Mouse (Mus musculus): Measurements from ENCODE around the gene Hist1h1c.

The Hist1h1c gene

DNA sequence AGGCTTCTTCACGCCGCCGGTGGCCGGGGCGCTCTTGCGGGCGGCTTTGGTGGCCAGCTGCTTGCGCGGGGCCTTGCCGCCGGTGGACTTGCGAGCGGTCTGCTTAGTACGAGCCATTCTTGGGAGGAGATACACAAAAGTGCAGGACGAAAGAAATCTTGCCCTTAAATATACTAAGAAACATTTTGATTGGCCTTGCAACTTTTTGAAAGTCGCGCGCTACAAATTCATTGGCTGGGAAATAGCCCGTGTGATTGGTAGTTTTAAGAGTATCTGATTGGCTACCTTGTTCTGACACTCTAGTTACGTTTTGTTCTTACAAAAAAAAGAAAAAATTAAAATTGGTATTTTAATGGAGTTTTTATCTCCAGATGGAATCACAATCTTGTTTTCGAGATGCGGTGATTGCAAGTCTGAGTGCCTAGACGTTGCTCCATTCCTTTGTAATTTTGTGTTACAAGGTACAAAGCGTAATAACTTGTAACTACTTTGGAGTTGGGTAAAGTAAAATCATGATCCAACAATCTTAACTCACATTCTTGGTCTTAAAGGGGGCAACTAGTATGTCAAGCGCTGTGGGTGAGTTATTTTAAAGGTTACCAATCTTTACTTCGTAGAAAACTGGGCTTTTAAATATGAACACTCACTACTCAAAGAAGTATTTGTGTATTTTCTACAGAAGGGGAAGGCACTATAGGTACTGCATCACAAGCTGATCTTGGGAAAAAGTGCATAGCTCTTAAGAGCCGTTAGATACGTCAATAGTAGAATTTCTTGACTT, 7.0 kb downstream of the Hist1h1c start, which contains the start of gene Hist1h3c:
Gene Hist1h3c (minus strand): TSS at position 222 of the 781 bp plus-strand sequence.
- DNase-seq (ENCODE audit: low spot score), result peak; percentile 80

DNA sequence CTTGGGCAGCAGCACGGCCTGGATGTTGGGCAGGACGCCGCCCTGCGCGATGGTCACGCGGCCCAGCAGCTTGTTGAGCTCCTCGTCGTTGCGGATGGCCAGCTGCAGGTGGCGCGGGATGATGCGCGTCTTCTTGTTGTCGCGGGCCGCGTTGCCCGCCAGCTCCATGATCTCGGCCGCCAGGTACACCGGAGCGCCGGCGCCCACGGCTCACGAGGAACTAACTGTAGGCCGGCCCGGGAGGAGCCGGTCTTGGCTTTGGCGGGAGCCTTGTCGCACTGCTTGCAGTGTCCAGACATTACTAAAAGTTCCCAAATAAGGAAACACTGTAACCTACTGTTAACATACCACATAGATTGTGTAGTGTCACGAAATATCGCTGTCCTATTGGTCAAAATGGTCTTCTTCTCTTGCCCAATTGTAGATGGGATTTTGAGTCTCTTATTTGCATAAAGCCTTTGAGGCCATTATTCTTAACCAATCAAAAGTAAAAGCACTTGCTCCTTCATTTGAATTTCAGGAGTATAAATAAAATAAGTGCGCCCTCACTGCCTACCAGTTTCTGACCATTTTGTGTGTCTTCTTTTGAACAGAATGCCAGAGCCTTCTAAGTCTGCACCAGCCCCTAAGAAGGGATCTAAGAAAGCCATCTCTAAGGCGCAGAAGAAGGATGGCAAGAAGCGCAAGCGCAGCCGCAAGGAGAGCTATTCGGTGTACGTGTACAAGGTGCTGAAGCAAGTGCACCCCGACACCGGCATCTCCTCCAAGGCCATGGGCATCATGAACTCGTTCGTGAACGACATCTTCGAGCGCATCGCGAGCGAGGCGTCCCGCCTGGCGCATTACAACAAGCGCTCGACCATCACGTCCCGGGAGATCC, 7.8 kb downstream of the Hist1h1c start, which contains the start of gene Hist1h2bb:
Gene Hist1h2bb (plus strand): TSS at position 534 of the 880 bp plus-strand sequence.
- peak; percentile 83 for DNase-seq (ENCODE audit: low spot score)

DNA sequence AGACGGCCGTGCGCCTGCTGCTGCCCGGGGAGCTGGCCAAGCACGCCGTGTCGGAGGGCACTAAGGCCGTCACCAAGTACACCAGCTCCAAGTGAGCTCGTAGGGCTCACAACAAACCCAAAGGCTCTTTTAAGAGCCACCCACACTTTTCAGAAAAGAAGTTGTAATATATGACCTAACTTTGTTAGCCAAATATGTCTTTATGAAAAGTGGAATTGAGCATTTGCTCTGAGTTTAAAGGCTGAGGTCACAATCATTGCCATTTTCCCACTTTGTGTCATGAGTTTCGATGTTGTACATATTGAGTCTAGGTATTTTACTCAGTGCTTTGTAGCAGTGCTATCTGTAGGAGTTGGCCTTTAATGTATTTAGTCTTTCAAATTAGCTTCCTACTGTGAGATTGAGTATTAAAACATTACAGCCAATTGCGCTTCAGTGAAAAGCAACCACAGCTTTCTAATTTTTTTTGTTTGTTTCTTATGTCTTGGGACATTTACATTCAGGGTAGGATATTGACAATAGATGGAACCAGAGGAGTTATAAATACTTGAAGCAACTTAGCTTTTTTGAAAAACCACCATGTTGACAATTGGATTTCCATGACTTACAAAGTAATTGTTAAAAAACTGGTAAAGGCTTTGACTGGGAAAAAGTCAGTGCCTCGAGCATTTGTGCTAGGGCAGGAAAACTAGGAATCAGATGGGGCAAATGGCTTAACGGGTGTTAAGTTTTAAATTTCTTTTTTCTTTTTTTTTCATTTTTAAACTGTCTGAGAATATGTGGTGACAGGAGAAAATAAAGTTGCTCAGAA, 8.7 kb downstream of the Hist1h1c start:
- DNase-seq (ENCODE audit: low spot score), result no peak

DNA sequence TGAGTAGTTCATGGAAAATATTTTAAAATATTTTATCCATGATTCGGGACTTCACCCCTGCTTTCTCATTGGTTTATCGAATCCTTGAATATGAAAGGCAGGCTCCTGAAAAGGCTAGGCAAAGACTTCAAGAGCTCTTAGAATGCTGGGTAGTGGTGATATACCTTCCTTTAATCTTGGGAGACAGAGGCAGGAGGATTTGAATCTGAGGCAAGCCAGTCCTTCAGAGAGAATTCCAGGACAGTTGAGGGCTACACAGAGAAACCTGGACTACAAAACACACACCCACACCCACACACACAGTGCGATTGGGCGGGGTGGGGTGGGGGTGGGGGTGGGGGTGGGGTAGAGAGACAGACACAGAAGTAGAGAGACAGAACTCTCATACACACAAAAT, 9.3 kb downstream of the Hist1h1c start:
- DNase-seq (ENCODE audit: low spot score), result no peak

DNA sequence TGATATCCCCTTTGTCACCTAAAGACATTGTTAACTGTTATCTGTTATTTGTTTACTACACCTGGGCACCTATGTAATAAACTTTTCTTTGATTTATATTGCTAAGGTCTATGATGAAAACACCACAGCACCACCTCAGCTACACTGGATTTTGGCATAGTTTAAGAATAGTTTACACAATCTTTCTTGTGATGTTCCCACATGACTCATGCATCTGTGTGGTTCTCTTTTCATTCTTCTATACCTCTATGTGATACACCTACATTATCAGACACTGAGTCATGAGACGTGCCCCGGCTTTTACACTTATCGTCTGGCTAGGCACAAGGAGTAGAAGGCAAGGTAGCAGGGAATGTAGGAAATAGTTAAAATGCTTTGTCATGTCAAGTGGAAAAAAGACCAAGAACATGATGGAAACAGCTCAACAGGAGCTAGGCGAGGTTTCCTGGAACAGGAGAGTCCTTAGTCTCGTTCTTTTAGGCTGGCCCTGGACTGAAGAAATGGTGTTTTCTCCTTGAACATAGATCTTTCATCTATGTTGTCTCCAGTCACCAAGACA, 11.0 kb downstream of the Hist1h1c start:
- no peak for DNase-seq (ENCODE audit: low spot score)

DNA sequence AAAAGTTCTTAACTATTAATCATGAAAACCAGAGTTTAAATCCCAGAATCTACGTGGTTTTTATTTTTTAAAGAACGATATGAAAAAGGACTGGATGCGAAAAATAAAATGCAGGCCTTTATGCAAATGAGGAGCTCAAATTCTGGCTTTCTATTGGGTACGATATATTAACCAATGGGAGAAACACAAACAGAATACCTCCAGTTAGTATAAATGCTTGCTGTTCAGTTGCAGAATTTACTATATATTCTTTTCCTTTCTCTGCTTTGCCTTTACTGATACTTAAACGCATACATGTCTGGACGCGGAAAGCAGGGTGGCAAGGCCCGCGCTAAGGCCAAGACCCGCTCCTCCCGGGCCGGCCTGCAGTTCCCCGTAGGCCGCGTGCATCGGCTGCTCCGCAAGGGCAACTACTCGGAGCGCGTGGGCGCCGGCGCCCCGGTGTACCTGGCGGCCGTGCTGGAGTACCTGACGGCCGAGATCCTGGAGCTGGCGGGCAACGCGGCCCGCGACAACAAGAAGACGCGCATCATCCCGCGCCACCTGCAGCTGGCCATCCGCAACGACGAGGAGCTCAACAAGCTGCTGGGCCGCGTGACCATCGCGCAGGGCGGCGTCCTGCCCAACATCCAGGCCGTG, 12.3 kb downstream of the Hist1h1c start, which contains the start of gene Hist1h2ab:
Gene Hist1h2ab (plus strand): TSS at position 288 of the 639 bp plus-strand sequence.
- DNase-seq (ENCODE audit: low spot score), result peak; percentile 62

DNA sequence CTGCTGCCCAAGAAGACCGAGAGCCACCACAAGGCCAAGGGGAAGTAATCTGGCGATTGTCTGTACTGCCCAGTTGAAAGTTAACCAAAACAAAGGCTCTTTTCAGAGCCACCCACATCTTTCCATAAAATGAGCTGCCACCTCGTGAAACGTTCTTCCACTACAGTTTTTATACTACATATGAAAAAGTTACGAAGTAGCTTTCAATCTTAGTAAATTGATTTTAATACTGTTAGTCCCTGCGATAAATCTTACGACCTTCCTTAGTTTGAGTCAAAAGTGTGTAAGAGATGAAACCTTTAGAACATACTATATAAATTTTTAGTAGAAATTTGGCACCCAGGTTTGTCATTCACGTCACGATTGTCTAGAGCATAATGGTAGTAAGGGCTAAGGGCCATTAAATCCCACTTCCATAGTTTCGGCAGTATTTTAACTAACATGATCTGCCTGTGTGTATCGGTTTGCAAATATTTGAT, 12.9 kb downstream of the Hist1h1c start:
- no peak for DNase-seq (ENCODE audit: low spot score)

DNA sequence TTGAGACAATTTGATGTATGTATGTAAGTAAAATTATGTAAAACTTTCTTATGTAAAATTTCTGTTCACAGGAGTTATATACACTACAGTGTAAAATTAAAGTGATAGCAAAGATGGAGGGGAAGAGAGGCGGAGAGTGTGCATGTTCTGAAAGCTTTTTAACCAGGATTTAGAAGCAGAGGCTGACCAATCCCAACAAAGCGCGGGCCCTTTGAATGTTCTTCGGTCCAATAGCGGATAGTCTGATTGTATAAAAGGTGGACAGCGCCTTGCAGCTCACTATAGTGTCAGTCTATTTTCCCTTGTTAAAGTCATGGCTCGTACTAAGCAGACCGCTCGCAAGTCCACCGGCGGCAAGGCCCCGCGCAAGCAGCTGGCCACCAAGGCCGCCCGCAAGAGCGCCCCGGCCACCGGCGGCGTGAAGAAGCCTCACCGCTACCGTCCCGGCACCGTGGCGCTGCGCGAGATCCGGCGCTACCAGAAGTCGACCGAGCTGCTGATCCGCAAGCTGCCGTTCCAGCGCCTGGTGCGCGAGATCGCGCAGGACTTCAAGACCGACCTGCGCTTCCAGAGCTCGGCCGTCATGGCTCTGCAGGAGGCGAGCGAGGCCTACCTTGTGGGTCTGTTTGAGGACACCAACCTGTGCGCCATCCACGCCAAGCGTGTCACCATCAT, 13.6 kb downstream of the Hist1h1c start, which contains the start of gene Hist1h3b:
Gene Hist1h3b (plus strand): TSS at position 201 of the 675 bp plus-strand sequence.
- DNase-seq (ENCODE audit: low spot score), result peak; percentile 80

DNA sequence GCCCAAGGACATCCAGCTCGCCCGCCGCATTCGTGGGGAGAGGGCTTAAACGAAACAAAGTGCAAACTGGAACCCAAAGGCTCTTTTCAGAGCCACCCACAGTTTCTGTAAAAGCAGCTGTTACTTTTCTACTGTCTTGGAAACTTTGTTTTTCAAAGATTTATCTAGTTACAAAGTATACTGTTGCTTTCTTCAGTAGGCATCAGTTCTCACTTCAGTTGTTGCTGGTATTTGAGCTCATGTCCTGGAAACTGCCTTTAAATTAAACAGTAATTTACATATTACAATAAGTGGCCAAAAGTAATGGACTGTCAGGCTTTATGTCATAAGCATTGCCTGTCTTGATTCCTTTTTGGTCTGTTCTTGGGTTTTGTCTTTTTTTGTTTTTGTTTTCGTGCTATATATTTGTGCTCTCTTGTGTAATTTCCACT, 14.1 kb downstream of the Hist1h1c start:
- no peak for DNase-seq (ENCODE audit: low spot score)

DNA sequence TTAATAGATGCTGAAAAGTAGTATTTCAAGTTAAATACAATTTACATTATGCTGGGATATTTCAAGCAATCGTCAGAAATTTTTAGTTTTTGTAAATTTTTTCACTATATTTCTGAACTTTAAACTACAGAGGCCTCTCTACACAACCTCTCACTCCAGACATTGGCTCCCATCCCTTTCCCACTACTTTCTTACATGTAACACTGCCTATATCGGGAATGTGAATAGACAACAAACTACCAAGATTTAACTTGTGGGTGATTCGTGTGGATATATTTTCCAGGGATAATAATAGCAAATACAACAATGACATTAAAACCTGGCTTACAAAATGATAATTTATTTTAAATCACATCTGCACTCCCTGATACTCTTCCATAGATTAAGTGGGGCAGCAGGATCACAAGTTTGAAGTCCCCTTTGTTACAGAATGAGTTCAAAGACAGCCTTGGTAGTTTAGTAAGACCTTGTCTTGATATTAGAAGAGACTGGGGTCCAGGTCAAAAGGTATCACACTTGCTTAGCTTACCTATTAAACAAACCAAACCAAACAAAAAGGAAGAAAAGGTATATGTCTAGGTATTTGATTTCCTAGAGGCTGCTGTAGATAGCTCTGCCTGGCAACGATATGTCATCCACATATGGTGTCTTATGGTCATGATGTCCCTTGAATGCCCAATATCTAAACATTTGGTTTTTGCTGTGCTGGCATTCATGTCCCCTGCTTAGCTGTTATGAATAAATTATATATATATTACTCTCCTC, 14.9 kb downstream of the Hist1h1c start:
- no peak for DNase-seq (ENCODE audit: low spot score)

DNA sequence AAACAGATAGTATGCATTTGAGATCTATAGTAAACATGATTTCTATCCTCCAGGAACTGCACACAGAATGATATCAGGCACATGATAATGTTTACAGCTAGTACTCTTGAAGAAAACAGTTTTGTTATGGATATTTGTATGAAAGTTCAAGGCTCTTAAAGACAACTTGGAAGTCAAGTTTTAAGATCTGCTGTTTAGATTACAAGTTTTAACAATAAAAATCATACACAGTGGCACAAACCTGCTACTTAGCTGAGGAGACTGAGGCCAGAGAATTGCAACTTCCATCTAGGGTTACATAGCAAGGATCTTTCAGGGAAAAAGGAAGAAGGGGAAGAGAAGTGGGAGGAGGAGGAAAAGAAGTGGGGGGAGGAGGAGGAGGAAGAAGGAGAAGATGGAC, 16.4 kb downstream of the Hist1h1c start:
- DNase-seq (ENCODE audit: low spot score), result no peak

DNA sequence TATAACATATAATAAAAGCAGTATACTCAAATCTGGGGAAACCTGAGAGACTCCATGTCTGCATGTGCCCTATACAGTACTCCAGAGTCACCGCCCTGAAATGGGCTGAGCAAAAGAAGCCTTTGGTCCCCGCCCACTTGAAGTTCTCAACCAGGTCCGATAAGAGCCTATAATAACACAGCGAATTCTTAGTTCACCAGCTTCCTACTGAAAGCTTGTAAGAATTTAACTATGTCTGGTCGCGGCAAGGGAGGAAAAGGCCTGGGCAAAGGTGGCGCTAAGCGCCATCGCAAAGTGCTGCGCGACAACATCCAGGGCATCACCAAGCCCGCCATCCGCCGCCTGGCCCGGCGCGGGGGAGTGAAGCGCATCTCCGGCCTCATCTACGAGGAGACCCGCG, 18.2 kb downstream of the Hist1h1c start, which contains the start of gene Hist1h4b:
Gene Hist1h4b (plus strand): TSS at position 224 of the 400 bp plus-strand sequence.
- peak; percentile 94 for DNase-seq (ENCODE audit: low spot score)

DNA sequence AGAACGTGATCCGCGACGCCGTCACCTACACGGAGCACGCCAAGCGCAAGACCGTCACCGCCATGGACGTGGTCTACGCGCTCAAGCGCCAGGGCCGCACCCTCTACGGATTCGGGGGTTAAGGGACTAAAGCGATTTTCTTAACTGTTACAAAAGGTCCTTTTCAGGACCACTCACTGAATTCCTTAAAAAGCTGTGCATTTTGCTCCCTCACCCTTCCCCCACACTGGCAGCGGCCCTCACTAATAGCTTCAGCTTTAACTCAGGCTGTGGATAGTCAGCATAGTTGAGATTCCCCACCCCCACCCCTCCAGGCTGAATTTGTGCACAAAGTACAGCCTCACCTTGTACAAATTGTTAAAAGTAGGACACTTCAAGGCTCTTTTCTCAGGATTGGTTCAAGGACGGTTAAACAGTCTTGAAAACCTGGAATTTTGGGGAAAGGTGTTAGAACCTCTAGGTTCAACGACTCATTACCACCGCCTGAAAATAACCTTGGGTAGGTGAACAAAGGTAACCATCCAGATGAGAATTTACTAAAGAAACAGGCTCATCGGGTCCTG, 18.7 kb downstream of the Hist1h1c start:
- DNase-seq (ENCODE audit: low spot score), result peak; percentile 62

DNA sequence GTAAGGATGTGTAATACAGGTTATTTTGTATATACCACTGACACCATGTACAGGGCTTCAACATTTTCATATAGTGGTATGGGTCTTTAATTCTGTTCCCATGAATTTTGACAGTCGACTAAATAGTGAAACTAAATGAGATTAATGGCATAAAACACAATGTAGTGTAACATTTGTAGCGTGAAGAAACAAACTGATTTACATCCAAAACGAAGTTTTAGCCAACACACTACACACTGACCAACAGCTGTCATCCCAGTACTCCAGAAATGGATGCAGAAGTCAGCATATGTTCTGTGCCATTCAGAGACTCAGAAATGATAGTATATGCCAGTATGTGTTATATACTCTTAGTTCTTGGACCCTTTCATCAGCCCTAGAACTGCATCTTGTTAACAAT, 19.3 kb downstream of the Hist1h1c start:
- DNase-seq (ENCODE audit: low spot score), result no peak

DNA sequence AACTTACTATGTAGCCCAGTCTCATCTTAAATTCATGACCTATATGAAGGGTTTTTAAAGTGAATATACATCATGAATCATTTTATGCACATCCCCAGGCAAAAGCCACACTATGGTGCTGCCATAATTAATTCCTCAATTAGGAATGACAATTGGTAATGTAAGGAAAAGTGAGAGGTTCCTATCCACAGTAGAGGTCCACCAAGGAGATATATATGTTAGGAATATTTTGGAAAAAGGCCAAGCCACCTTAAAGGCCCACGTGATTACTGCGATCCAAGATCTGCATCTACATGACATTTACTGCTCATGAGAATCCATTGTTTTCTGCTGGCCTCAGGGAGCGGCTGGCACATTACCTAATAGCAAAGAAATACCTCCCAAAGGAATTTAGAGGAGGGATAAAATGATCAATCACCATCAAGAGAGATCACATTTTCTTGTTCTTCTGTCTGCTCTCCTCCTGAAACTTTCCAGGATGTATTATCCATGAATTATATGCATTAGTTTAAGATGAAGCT, 20.7 kb downstream of the Hist1h1c start:
- no peak for DNase-seq (ENCODE audit: low spot score)

DNA sequence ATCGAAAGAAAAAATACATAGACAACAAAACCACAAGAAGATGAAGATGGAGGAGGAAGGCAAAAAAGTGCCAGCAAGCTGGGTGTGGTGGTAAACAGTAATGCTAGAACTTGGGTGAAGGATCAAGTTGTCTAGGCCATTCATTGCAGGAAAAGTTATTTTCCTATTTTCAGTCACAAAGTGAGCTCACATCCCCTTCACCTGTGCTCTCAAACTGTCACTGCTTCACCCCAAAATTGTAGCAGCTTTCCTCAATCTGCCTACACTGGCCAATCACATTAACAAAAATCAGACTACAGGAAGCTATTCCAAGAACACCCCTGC, 21.3 kb downstream of the Hist1h1c start:
- no peak for DNase-seq (ENCODE audit: low spot score)

DNA sequence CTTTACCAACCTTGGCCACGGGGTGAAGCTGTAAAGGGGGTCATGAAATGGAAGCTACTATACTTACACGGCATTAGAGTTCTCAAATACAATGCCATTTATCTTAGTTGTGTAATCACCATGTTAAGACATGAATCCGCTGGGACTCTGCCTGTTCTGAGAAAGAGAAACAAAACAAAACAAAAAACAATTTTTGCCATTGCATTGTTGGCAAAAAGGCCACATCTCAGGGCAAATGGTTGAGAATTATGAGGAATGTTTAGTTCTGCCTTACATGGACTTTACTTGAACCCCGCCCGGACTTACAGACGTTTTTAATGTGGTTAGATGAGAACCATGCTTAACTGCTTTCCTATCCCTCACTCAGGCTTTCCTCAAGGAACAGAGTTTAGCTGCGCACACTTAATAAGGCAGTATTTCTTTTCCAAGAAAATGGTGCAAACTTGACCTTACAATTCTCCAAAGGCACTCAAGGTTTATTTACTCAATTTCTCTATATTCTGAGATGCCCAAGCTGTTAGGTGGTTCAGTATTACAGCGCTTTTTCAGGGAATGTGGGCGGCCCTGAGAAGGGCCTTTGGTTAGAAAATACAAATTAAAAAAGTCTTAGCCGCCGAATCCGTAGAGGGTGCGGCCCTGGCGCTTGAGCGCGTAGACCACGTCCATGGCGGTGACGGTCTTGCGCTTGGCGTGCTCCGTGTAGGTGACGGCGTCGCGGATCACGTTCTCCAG, 21.8 kb downstream of the Hist1h1c start:
- no peak for DNase-seq (ENCODE audit: low spot score)

Data from spleen, adult 12 weeks (tissue).